Mouse (Mus musculus) liver, embryonic 14.5 days (tissue): ENCODE results near the gene Cfap97. TPM values are rescaled to one million over a fixed set of nuclear protein-coding genes. Genes with fewer than 3 reads are reported as not detected.

ENCODE experiments used
- ATAC-seq: fragments of 200-750 bp; cut with Nextera tagmentation; 2 replicates; pipeline ENCODE4 v1.8.0; 2017; ENCODE audit warnings: moderate number of reproducible peaks, mild to moderate bottlenecking, moderate library complexity; ENCODE audit not compliant: insufficient read depth
- DNase-seq, 3 experiments: peaks; one replicate each; pipeline ENCODE4 v3.0.0-alpha.2; 2012 to 2013; ENCODE audit warnings: low read depth in 3 of 3, low spot score in 3 of 3
- H3K27ac ChIP-seq: fragments of 300-500 bp; sonication (generic); 2 replicates; pipeline ENCODE4 v1.5.1; 2014; ENCODE audit warnings: moderate library complexity, mild to moderate bottlenecking, control low read depth, inconsistent platforms
- H3K27me3 ChIP-seq: fragments of 300-500 bp; sonication (generic); 2 replicates; pipeline ENCODE4 v1.6.1; 2014; ENCODE audit warnings: mild to moderate bottlenecking, low read length, moderate library complexity; ENCODE audit not compliant: control insufficient read depth, insufficient read depth
- H3K36me3 ChIP-seq: fragments of 300-500 bp; sonication (generic); replicated peaks from 2 replicates; pipeline ENCODE4 v1.6.1; 2014; ENCODE audit warnings: low read depth; ENCODE audit not compliant: control insufficient read depth, insufficient read depth
- H3K4me1 ChIP-seq, 2 experiments: fragments of 200-500 bp in 1 of 2; fragments of 300-500 bp in 1 of 2; sonication (generic) in 1 of 2; replicated peaks; 2 replicates each; pipeline ENCODE4 v1.6.1; 2012 to 2014; ENCODE audit warnings: antibody characterized with exemption in 1 of 2, inconsistent platforms in 1 of 2, low read length in 1 of 2; ENCODE audit not compliant: control insufficient read depth in 2 of 2, insufficient read depth in 2 of 2
- H3K4me2 ChIP-seq: fragments of 300-500 bp; sonication (generic); 2 replicates; pipeline ENCODE4 v1.6.1; 2014; ENCODE audit warnings: low read depth, mild to moderate bottlenecking, control low read depth, moderate library complexity
- H3K4me3 ChIP-seq, 2 experiments: fragments of 200-500 bp in 1 of 2; fragments of 300-500 bp in 1 of 2; sonication (generic) in 1 of 2; 2 replicates each; pipeline ENCODE4 v1.5.1; 2012 to 2014; ENCODE audit warnings: low read depth in 2 of 2, low read length in 2 of 2, mild to moderate bottlenecking in 2 of 2, control low read depth in 1 of 2, inconsistent platforms in 1 of 2, moderate library complexity in 1 of 2; ENCODE audit not compliant: insufficient read depth in 1 of 2
- H3K9ac ChIP-seq: fragments of 300-500 bp; sonication (generic); replicated peaks from 2 replicates; pipeline ENCODE4 v1.6.1; 2014; ENCODE audit warnings: mild to moderate bottlenecking, control low read depth, moderate library complexity
- H3K9me3 ChIP-seq: fragments of 300-500 bp; sonication (generic); 2 replicates; pipeline ENCODE4 v1.6.1; 2016; ENCODE audit warnings: low read length, mixed read lengths; ENCODE audit not compliant: control insufficient read depth
- CTCF ChIP-seq: IDR thresholded peaks from 2 replicates; pipeline ENCODE4 v1.5.1; 2016; ENCODE audit warnings: antibody characterized with exemption, low read depth, control low read depth
- EP300 ChIP-seq: IDR thresholded peaks from 2 replicates; pipeline ENCODE4 v1.6.1; 2016; ENCODE audit warnings: antibody characterized with exemption, low read depth
- WGBS: fragments of 180-500 bp; shearing (Covaris S2); extraction: QIAGEN DNeasy Blood & Tissue Kit; methylation state at CpG from one replicate; pipeline ENCODE4 v1.1.7; 2014; ENCODE audit not compliant: insufficient replicate concordance; 5-methylcytosine and 5-hydroxymethylcytosine counted together
- polyA plus RNA-seq, 2 experiments: library from polyadenylated mRNA; depleted of rRNA in 1 of 2; stranded (reverse) in 1 of 2; unstranded in 1 of 2; fragments of >200 nt; fragmentation: Nextera tagmentation in 1 of 2; extraction: Ambion mirVana in 1 of 2; gene quantifications; 2 replicates each; pipeline versions ENCODE4 v1.2.1 to v1.2.3; 2012 to 2014

The Cfap97 gene
- polyA plus RNA-seq, 2 experiments, result 3.9 to 7.4 TPM

DNA sequence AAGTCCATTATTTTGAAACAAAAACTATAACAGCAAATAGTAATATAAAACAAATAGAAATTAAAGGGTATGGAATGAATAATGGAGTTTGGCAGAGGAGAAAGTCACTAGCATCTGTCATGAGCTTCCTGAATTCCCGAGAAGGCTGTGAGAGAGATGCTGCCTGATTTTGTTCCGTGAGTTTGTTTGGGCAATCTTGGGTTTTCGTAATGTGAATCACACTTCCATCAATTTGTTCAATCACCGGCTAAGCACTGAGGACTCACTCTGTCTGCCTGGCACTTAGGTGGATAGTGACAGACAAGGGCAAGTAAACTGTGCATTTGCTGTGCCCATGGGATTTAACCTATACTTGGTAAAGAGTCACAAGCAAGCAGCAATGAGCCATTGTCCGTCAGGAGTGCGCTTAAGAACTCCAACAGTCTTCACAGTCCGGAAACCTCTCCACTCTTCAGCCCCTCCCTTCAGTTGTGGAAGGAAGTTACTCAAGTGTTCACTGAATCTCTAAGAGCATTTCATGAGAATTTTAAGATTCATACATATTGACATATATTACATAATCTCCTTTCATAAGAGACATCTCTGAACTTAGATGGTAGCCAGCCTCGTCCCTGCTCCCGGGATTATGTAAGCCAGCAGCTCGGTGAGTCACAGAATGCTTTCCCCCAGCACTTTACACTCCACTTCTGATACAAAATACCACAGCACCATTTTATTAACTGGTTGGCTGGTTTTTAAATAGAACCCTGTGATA lies 13.6 kb upstream of the Cfap97 start:
- no peak overlapping the region for H3K27ac ChIP-seq
- peaks cover 0 to 1% of the 10 kb centered on the region in 2 experiments; a peak in 2 of 4 replicates for H3K4me1 ChIP-seq
- no peaks in the 10 kb centered on the region for H3K9me3 ChIP-seq
- H3K4me3 ChIP-seq, result no peak overlapping the region
- H3K27me3 ChIP-seq, result no peaks in the 10 kb centered on the region
- ATAC-seq (no peak), DNase-seq (no peak)
- TF ChIP-seq EP300, result no peak
- no peak for TF ChIP-seq CTCF
- 69% methylated on average over 10 of the region's 10 CpGs for WGBS
- H3K36me3 ChIP-seq, result no peaks in the 10 kb centered on the region
- no peak overlapping the region for H3K4me2 ChIP-seq
- no peak overlapping the region for H3K9ac ChIP-seq

DNA sequence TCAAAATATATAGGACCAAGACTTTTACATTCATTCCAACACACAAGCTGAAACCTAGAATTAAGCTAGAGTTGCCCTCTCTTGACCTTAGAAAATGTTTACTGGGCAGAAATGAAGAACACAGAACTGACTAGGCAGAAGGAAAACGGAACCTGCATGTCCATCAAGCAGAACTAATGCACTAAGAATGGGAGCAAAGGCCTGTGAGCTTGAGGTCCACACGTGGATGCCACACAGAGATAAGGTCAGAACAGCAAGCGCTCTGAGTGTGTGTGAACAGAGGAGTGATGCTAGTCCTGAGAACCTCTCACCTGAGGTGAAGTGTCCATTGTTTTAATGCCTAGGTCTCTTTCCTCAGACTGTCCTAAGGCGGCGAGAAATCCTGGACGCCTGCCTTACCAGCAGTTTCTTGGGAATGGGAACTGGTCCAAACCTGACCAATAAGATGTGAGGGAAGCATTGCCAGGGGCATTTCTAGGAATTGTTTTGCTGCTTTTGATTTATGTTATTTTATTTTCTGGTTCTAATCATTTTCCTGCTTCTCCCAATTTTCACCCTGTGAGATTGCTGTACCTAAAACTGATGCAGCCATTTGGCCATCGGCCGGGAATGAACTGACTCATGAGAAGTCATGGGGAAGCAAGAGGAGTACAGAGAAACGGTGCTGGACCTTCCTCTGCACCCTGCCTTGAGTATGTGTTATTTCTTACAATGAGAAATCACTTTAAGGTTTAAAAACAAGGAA lies 11.0 kb upstream of the Cfap97 start:
- Histone ChIP-seq H3K27me3 (no peaks in the 10 kb centered on the region), H3K4me1 (peaks cover 3 to 5% of the 10 kb centered on the region in 2 experiments; a peak in 3 of 4 replicates), H3K36me3 (no peaks in the 10 kb centered on the region), H3K27ac (no peak overlapping the region), H3K9me3 (no peaks in the 10 kb centered on the region), H3K9ac (no peak overlapping the region), H3K4me2 (no peak overlapping the region), H3K4me3 (no peak overlapping the region)
- no peak for TF ChIP-seq CTCF
- TF ChIP-seq EP300, result no peak
- no peak for ATAC-seq
- DNase-seq, result no peak
- WGBS, result 62% methylated on average over 9 of the region's 9 CpGs

DNA sequence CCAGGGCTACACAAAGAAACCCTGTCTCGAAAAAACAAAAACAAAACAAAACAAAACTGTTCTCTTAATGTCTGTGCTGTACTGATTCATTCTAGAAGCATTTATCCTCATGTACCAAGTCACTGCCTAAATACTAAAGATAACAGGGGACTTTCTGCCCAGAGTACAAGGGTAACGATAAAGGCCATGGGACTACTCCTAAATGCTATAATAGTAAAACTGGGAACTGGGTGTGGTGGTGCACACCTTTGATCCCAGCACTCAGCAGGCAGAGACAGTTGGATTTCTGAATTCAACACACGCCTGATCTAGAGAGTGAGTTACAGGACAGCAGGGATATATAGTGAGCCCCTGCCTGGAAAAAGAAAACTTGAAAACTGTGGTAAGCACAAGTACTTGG lies 9.9 kb upstream of the Cfap97 start:
- H3K9ac ChIP-seq, result no peak overlapping the region
- H3K4me3 ChIP-seq, result no peak overlapping the region
- no peaks in the 10 kb centered on the region for H3K36me3 ChIP-seq
- H3K4me2 ChIP-seq, result no peak overlapping the region
- H3K27me3 ChIP-seq, result no peaks in the 10 kb centered on the region
- peaks cover 3 to 5% of the 10 kb centered on the region in 2 experiments; a peak in 3 of 4 replicates for H3K4me1 ChIP-seq
- no peak overlapping the region for H3K27ac ChIP-seq
- no peaks in the 10 kb centered on the region for H3K9me3 ChIP-seq
- no peak for ATAC-seq
- DNase-seq, result no peak
- 49% methylated on average over 3 of the region's 3 CpGs for WGBS
- no peak for TF ChIP-seq EP300

DNA sequence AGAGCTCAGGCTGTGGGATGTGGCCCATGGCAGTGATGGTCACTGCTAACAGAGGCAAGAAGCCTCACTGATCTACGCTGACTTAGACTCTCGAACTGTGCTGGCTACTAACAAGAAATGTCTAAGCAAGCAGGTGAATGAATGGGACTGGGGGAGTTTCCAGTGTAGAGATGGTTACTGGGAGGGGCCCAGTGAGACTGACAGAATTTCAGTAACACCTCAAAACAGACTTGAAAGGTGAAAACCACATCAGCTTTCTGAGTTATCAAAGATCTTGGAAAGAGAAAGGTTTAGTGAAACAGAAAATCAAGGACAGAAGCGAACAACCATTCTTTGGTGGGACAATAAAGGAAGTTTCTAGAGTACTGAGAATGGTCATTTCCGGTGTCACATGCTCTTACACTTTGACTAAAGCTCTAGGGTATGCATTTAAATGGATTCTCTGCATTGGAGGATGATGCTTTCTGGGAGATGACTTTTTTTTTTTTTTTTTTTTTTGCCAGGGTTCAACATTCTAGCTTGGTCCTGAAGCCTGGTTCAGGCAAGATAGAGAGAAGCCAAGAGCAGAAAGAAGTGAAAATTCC lies 9.0 kb upstream of the Cfap97 start:
- no peak overlapping the region for H3K9ac ChIP-seq
- no peak overlapping the region for H3K4me2 ChIP-seq
- H3K9me3 ChIP-seq, result no peaks in the 10 kb centered on the region
- no peaks in the 10 kb centered on the region for H3K27me3 ChIP-seq
- ATAC-seq, result no peak
- DNase-seq, result no peak
- peaks cover 3 to 5% of the 10 kb centered on the region in 2 experiments; a peak in 3 of 4 replicates for H3K4me1 ChIP-seq
- 59% methylated on average over 4 of the region's 4 CpGs for WGBS
- no peaks in the 10 kb centered on the region for H3K36me3 ChIP-seq
- TF ChIP-seq EP300 (no peak), CTCF (no peak)
- no peak overlapping the region for H3K27ac ChIP-seq
- H3K4me3 ChIP-seq, result no peak overlapping the region

DNA sequence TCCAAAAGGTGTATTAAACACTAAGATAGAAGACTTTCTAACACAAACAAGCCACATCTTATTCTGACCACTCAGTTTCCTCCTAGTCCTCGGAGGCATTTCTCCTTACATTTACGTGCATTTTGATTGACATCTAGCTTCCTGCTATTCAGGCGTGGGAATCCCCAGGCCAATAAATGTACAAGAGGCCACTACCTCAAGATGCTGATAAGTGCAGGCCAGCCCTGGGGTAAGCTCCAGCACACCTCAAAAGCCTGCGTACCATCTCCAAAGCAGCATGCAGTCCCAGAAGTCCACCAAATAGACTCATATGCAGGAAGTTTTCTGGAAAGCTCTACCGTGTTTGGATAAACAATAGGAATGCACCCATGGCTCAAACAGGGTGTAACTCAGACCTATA lies 8.1 kb upstream of the Cfap97 start:
- H3K4me3 ChIP-seq, result no peak overlapping the region
- H3K9ac ChIP-seq, result no peak overlapping the region
- no peak overlapping the region for H3K4me2 ChIP-seq
- no peaks in the 10 kb centered on the region for H3K36me3 ChIP-seq
- TF ChIP-seq CTCF (no peak), EP300 (no peak)
- peaks cover 3 to 5% of the 10 kb centered on the region in 2 experiments; a peak in 3 of 4 replicates for H3K4me1 ChIP-seq
- H3K27me3 ChIP-seq, result no peaks in the 10 kb centered on the region
- ATAC-seq (no peak), DNase-seq (no peak)
- H3K9me3 ChIP-seq, result no peaks in the 10 kb centered on the region
- no peak overlapping the region for H3K27ac ChIP-seq
- WGBS, result 26% methylated on average over 5 of the region's 5 CpGs
